Mouse (Mus musculus): Measurements from ENCODE around the gene Mapk11. TPM values are rescaled to one million over a fixed set of nuclear protein-coding genes. Genes with fewer than 3 reads are reported as not detected.
A peak's percentile ranks its signal among the peaks of the same experiment; 100 is the strongest.

Mapk11 gene
- total RNA-seq, 2 experiments from 2014 or later = 21.6 to 25.8 TPM

- no peak for TF ChIP-seq CTCF (conservative IDR thresholded peaks at IDR 0.05)
- Histone ChIP-seq H3K27ac (peak overlapping the region; percentile 96), H3K4me3 (peak overlapping the region; percentile 75)
- DNase-seq (ENCODE audit: low spot score in 2 of 2) = no peak
Measured at GRCm38 (mm10) chr15:89180081-89180541, 30.7 kb upstream of the Mapk11 start.

DNA sequence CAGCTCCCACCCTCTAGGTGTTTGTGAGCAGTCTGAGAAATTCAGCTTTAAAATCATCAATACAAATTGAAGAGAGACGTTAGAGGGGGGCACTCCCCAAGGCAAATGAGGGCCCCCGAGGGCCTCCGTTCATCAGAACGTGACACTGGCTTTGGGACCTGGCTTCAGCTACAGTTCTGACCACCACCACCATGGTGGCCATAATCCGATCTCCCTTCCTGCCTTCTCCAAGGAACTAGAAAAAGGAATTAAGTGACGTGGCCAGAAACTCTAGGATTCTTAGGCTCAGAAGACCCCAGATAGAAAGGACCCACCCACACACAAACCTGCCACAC, 30.2 kb upstream of the Mapk11 start:
- no peak for DNase-seq (ENCODE audit: low spot score in 2 of 2)
- peak overlapping the region; percentile 75 for H3K4me3 ChIP-seq
- peak overlapping the region; percentile 96 for H3K27ac ChIP-seq
- TF ChIP-seq CTCF (conservative IDR thresholded peaks at IDR 0.05) = no peak

DNA sequence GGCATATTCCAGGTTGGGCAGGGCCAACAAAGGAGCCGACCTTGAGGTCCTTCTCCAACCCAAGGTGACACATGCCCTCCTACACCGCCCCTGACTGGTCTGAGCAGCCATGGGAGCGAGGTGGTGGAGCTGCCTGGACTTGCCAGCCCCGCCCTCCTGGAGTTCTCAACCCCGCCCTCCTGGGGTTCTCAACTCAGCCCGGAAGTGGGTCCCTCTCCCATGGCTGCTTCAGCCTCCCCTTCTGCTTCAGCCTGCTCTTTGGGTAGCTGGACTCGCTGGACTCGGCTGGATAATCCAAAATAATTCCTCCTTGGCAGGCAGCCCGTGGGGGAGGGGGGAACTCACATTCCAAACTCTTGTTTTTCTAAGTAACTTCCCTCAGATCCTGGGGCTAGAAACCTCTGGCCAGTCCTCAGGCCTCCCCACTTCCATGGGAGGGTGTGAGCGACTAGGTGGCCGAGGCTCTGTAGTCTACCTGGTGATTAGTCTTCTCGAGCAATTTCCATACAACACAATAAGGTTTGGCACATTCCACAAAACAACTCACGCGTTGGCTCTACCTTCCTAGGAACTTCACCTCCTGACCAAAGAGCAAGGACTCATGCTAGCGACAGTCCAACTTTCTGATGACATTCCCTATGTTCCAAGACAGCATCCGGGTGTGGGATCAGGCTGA, 29.7 kb upstream of the Mapk11 start:
- peak overlapping the region; percentile 96 for H3K27ac ChIP-seq
- DNase-seq (ENCODE audit: low spot score in 2 of 2) = no peak
- no peak for TF ChIP-seq CTCF (conservative IDR thresholded peaks at IDR 0.05)
- H3K4me3 ChIP-seq = peak overlapping the region; percentile 75

DNA sequence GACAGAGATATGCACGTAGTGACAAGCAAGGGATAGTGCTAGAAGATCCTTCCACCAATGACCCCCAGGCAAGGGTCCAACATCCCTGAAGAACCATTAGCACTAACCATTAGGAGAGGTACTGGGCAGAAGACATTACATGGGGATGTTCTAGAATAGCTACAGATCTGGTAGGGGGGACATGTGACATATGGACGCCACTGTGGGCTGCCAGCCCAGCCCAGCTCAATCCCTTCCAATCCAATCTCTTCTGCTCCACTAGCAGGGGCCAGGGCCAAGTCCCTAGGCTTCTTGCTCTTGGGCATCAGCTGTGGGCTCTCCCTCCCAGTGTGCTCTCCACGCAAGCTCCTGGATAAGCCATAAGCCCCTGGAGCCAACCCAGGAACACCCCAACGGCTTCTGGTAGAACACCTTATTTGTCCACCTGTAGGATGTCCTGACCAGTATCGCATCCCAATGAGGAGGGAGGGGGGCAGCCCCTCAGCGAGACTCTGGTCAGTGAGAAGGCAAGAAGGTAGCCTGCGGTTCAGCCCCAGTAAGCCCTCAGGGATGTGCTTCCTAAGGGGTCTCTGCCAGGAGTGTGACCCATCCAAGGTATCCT, 28.9 kb upstream of the Mapk11 start:
- Histone ChIP-seq H3K4me3 (peak overlapping the region; percentile 75), H3K27ac (peak overlapping the region; percentile 96)
- no peak for DNase-seq (ENCODE audit: low spot score in 2 of 2)
- no peak for TF ChIP-seq CTCF (conservative IDR thresholded peaks at IDR 0.05)

DNA sequence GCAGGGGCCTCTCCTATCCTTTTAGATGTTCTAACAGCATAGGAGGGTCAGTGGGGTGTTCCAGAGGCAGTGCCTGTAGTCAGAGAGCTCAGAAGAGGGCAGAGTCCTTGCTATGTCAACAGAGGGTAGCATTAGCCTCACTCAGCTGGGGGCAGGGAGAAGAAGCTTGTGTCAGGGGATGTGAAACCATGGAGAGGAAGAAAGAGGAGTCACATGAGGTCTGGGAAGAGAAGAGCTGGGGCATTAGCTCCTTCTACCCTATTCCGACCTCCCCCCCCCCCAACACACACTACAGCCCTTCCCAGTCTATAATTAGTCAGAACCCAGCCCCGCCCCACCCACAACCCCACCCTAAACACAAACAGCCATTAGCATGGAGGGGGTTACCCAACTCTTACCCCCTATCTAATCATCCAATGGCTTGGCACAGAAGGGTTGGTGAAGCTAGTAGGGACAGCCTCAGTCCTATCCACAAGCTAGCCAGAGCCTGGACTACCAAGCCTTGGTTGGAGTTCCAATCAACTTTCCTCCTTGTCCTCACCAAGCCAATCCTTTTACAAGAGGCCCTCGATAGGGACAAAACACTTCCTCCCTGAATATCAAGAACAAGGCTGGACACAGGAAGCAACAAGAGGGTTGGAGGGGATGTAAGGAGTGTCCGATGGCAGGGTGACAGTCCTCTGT, 28.3 kb upstream of the Mapk11 start:
- no peak for TF ChIP-seq CTCF (conservative IDR thresholded peaks at IDR 0.05)
- peak overlapping the region; percentile 96 for H3K27ac ChIP-seq
- no peak overlapping the region; the same call in 1 of the 2 replicates for H3K4me3 ChIP-seq
- DNase-seq (ENCODE audit: low spot score in 2 of 2) = no peak

GRCm38 (mm10) chr15:89177121-89177520, 27.7 kb upstream of the Mapk11 start:
- TF ChIP-seq CTCF (conservative IDR thresholded peaks at IDR 0.05) = no peak
- no peak overlapping the region; the same call in 1 of the 2 replicates for H3K4me3 ChIP-seq
- H3K27ac ChIP-seq = peak overlapping the region; percentile 74
- peak in 1 of 2 experiments; percentile 71 for DNase-seq (ENCODE audit: low spot score in 2 of 2)

GRCm38 (mm10) chr15:89175411-89176155, 26.2 kb upstream of the Mapk11 start:
- no peak overlapping the region for H3K27ac ChIP-seq
- DNase-seq (ENCODE audit: low spot score in 2 of 2) = no peak
- H3K4me3 ChIP-seq = no peak overlapping the region
- no peak for TF ChIP-seq CTCF (conservative IDR thresholded peaks at IDR 0.05)

DNA sequence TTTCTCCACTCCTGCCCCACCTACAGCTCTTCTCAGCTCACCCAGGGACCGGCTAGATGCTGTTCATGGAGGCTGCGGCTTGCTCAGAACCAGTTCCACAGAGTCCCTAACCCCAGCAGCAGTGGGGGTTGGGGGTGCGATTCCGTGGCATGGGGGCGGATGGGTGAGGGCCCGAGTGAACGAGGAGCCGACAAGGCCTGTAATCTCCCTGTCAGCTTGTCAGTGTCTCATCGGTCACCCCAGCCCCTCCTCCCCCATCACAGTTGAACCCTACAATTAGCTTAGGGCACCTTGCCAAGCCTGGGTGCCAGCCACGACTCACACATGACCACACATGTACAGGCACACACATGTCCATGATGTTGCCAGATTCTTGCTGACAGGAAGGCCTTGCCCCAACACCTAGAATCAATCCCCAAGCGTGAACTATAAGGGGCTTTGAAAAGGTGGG, 25.5 kb upstream of the Mapk11 start:
- no peak for TF ChIP-seq CTCF (conservative IDR thresholded peaks at IDR 0.05)
- H3K4me3 ChIP-seq = no peak overlapping the region
- H3K27ac ChIP-seq = no peak overlapping the region
- DNase-seq (ENCODE audit: low spot score in 2 of 2) = no peak

- no peak for DNase-seq (ENCODE audit: low spot score in 2 of 2)
- Histone ChIP-seq H3K4me3 (peak overlapping the region; percentile 68), H3K27ac (peak overlapping the region; percentile 85; the same call in 1 of the 2 replicates)
- TF ChIP-seq CTCF (conservative IDR thresholded peaks at IDR 0.05) = no peak
Measured at GRCm38 (mm10) chr15:89173906-89174214, 24.4 kb upstream of the Mapk11 start.

DNA sequence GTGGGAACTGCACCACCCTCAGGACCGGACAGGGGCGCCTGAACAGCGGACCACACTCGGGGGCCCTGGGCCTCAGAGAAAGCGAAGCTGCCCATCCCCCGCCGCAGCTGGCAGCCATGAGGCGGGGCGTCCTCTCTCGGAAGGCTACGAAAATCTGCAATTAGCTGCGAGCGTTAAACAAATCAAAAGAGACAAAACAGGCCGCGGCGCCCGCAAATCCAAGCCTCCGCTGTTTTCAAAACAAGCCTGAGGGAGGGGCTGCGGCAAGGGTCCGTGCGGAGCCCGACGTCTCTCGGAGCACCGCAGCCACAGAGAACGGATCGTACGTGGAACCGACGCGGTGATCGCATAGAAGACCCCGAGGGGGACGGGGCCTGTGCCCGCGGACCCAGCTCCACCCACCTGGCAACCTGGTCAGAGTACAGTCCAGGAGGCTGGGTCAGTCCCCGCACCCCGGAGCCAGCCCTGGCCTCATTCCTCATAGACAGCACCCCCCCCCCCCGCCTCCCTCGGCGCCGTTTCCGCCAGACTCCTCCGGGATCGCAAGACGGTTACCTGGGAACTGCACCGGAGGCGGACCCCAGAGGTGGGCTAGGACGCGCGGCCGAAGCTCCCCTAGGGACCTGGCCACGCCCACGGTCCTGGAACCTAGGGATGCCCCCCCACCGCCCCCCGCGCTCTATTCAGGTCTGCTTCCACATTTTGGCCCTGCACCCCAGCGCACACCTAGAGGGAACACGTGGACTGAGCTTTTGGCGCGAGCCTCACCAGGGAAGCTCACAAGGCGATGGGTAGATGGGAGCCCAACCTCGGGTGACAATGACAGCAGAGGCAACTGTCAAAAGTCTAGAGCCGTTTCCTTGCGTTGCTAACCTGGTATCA, 23.8 kb upstream of the Mapk11 start:
- Histone ChIP-seq H3K27ac (peak overlapping the region; percentile 85), H3K4me3 (peak overlapping the region; percentile 68)
- no peak for DNase-seq (ENCODE audit: low spot score in 2 of 2)
- no peak; the same call in 1 of the 2 replicates for TF ChIP-seq CTCF (conservative IDR thresholded peaks at IDR 0.05)

- peak overlapping the region; percentile 85 for H3K27ac ChIP-seq
- H3K4me3 ChIP-seq = peak overlapping the region; percentile 68
- DNase-seq (ENCODE audit: low spot score in 2 of 2) = no peak
- TF ChIP-seq CTCF (conservative IDR thresholded peaks at IDR 0.05) = no peak
Measured at GRCm38 (mm10) chr15:89172276-89172935, 23.0 kb upstream of the Mapk11 start.
